Mouse (Mus musculus) thymus, postnatal 0 days (tissue): Measurements from ENCODE around the gene CN725425. TPM values are rescaled to one million over a fixed set of nuclear protein-coding genes. Genes with fewer than 3 reads are reported as not detected.

Experiments used
- DNase-seq: peaks from one replicate; pipeline ENCODE4 v3.0.0-alpha.2; 2015; ENCODE audit warnings: low spot score
- polyA plus RNA-seq: library from polyadenylated mRNA; unstranded; fragments of >200 nt; fragmentation: Nextera tagmentation; extraction: Ambion mirVana; gene quantifications from 2 replicates; pipeline ENCODE4 v1.2.1, GENCODE M21; 2015

CN725425 gene
- polyA plus RNA-seq, 1 experiment from 2014 or later: not detected

- DNase-seq: no peak
Measured at GRCm38 (mm10) chr15:91203521-91203920, 4.2 kb downstream of the CN725425 start.

GRCm38 (mm10) chr15:91206518-91206917 lies 7.2 kb downstream of the CN725425 start:
- no peak for DNase-seq

GRCm38 (mm10) chr15:91237294-91237693 lies 38.0 kb downstream of the CN725425 start:
- DNase-seq: no peak

- no peak for DNase-seq
Measured at GRCm38 (mm10) chr15:91240683-91241335, 41.5 kb downstream of the CN725425 start.

DNA sequence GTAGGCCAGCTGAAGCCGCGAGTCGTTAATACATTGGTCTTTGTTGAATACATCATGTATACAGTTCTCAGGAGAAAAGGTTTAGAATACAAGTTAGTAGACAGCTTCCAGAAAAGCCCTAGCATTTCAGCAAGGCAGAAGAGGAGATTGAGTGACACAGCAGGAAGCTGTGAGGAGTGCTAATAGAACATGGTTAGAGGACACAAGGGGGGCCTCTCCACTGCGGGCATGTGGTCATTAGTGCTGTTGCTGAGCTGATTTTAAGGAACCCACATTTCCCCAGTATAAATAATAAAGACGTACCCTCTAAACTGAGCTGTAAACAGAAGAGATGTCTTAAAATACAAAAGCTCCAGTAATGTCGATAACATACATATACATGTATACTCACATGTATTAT lies 51.5 kb downstream of the CN725425 start:
- no peak for DNase-seq

- DNase-seq: no peak
Measured at GRCm38 (mm10) chr15:91251544-91252408, 52.5 kb downstream of the CN725425 start.

DNA sequence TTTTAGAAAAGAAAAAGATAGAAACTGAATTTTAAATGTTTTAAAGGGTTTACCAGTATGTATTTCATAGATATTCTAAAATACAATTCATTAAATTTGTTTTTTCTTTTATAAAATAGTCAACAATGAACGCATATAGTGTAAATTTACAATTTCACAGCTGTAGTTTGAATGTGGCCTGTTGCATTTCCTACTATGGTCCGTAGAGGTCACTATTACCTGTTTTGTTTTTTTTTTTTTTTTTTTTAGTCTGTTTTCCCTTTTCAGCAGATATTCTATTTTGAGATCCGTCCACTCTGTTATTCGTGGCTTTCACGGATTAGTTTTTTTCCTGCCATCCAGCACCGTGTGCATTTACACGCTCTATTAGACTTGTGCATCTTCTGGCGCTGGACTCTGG lies 53.7 kb downstream of the CN725425 start:
- DNase-seq: no peak

GRCm38 (mm10) chr15:91255308-91255707 lies 56.0 kb downstream of the CN725425 start:
- no peak for DNase-seq

GRCm38 (mm10) chr15:91257140-91257539 lies 57.8 kb downstream of the CN725425 start:
- DNase-seq: no peak

DNA sequence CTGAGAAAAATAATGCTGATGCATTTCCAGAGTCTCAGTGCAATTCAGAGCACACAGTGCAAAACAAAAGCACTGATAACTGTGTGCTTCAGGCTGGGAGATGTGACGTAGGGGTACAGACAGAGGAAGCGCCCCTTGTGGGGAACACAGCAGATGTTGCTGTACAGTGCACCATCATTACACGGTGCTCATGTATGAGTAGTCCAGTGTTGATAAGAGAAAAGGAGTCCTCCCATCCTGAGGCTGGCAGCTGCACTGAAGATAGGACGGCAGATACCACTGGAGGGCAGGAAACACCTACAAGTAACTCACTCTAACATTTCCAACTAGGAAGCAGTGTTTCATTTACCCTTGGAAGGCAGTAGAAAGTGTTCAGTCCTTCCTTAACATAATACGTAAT lies 61.3 kb downstream of the CN725425 start:
- no peak for DNase-seq

GRCm38 (mm10) chr15:91263926-91264325 lies 64.6 kb downstream of the CN725425 start:
- no peak for DNase-seq

DNA sequence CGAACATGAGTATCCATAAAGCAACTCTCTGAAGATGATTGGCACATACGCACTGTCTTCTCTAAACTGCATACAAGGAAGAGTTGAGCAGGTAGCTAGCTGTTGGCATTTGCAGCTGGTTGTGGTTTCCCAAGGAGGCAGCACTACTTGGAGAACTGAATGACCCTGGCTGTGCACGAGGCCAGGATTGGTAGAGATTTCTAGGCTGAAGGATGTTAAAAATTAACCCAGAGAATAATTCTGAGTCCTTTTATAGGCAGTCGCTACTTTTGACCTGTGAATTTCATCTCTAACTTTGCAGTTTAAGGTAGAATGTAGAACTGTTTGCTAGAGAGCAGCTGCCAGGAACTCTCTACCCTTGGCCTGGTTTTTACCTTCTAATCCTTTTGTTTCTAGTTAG lies 69.2 kb downstream of the CN725425 start:
- no peak for DNase-seq

GRCm38 (mm10) chr15:91275961-91276360 lies 76.7 kb downstream of the CN725425 start:
- no peak for DNase-seq

DNA sequence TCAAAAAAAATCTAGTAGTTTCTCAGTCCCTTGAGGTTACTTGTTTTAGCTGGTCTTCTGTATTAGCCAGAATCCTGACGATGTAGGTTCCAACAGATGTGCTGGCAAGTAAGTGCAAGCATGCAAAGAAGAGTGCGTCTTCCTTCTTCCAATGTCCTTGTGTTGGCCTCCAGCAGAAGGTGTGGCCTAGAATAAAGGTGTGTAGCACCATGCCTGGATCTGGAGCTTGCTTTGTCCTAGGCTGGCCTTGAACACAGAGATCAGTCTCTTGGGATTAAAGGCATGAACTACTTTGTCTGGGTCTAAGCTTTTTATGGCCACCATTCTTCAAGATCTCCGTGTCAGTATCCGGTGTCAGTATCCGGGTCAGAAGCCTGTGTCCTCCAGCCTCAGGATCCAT lies 80.3 kb downstream of the CN725425 start:
- no peak for DNase-seq

GRCm38 (mm10) chr15:91281521-91281920 lies 82.2 kb downstream of the CN725425 start:
- DNase-seq: no peak

DNA sequence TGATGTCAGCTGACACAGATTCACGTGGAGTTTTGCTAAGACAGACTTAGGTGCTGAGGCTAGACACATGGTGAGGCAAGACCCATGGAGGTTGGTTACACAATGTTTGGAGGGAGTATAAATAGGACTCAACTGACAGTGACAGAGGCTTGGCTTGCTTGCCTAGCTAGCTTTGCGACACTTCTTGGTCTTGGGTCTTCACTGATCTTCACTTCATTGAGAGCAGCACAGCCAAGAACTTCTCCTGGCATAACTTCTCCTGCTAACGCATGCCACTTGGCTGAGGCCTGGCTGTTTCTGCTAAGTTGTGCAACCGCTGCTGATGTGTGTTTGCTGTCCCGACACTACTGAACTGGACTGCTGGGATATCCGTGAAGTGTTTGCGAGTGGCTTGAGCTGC lies 83.5 kb downstream of the CN725425 start:
- no peak for DNase-seq

DNA sequence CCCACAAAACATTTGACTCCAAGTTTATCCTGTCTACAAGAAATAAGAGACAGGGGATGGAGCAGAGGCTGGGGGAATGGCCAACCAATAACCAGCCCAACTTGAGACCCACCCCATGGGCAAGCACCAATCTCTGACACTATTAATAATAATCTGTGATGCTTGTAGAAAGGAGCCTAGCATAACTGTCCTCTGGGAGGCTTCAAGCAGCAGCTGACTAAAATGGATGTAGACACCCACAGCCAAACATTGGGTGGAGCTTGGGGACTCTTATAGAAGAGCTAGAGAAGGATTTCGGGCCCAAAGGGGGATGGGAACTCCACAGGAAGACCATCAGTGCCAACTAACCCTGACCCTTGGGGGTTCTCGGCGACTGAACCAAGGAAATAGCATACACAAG lies 84.1 kb downstream of the CN725425 start:
- no peak for DNase-seq

DNA sequence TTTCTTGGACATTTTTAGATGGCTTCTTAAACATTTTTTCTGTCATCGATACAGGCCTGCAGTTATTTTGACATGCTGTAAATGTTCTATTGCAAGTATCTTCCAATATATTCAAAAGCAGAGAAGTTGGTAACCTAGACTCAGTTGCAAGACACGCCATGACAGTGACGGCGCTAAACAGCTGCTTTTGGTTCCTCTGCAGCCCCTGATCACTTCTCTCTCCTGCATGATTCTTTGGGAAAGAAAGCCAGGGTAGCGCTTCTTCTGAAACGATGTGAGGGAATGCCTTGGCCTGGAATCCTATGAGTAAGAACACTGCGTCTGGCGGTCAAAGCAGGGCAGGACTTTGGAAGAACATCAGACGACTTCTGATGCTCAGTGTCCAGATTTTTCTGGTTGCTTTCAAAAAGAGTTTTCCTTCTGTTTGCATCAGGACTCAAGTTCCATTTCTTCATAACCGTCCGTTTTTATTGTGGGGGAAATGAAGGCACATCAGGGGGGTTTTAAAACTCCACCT lies 100.1 kb downstream of the CN725425 start:
- DNase-seq: no peak

DNA sequence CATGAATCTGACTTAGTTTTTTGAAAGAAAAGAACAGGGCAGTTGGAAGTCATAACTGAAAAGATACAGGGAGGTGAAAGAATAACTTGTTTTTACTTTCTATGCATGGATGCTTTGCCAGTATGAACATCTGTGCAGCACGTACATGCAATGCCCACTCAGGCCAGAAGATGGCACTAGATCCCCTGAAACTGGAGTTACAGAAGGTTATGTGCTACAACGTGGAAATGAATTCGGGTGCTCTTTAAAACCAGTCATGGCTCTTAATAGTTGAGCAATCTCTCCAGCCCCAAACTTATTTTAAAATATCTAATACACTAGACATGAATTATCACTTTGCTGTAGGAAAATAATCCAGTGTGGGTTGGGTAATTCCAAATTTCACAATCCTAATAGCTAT lies 102.1 kb downstream of the CN725425 start:
- DNase-seq: peak; percentile 29

DNA sequence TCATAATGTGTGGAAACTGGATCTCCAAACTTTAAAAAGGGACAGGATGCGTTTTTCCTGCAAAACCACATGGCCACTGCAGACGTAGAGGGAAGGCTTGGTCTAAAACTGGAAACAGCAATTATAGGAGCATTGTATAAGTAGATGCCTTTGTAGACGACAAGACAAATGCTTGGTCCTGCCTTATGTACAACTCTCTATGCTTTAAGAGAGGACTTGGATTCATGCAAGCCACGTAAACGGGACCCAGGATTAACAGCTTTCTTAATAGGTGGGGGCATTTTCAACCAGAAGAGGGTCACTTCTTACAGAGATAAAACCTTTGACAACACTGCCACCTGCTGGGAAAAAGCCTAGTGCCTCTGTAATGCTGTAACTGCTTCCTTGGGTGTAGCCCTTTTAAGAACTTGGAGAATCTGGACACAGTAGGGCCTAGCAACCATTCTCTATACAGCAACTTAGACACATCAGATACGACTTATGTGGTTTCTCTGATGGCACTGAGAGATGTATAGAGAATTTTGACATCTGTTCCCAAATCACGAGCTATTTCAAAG lies 105.1 kb downstream of the CN725425 start:
- DNase-seq: peak; percentile 17
